Mouse (Mus musculus): ENCODE results near the gene Mrpl4.

- TF ChIP-seq CTCF (IDR thresholded peaks at IDR 0.05; ENCODE audit: low read depth) (no peak), EP300 (optimal IDR thresholded peaks at IDR 0.05) (no peak)
These were observed 35.8 kb upstream of the Mrpl4 start for GRCm38 (mm10) chr9:20966747-20967146.
